Mouse (Mus musculus) erythroblast, embryonic 14.5 days (primary cell): ENCODE data around the gene Celf2. TPM values are rescaled to one million over a fixed set of nuclear protein-coding genes. Genes with fewer than 3 reads are reported as not detected.

Experiments
- H3K27me3 ChIP-seq: 2 replicates; pipeline ENCODE4 v1.6.1; 2012; ENCODE audit warnings: inconsistent platforms; ENCODE audit not compliant: control insufficient read depth
- H3K36me3 ChIP-seq: 2 replicates; pipeline ENCODE4 v1.6.1; 2012; ENCODE audit warnings: mild to moderate bottlenecking, inconsistent platforms; ENCODE audit not compliant: control insufficient read depth
- H3K4me1 ChIP-seq: 2 replicates; pipeline ENCODE4 v1.6.1; 2012; ENCODE audit warnings: inconsistent platforms; ENCODE audit not compliant: control insufficient read depth
- H3K4me3 ChIP-seq: replicated peaks from 2 replicates; pipeline ENCODE3; 2012; ENCODE audit warnings: moderate library complexity, mild to moderate bottlenecking, inconsistent platforms
- H3K9me3 ChIP-seq: 2 replicates; pipeline ENCODE4 v1.6.1; 2012; ENCODE audit warnings: low read length, inconsistent platforms, mixed read lengths; ENCODE audit not compliant: control insufficient read depth
- GATA1 ChIP-seq: IDR thresholded peaks from 2 replicates; pipeline ENCODE4 v1.6.1; 2012; ENCODE audit warnings: low read length, inconsistent platforms, mixed read lengths
- TAL1 ChIP-seq: IDR thresholded peaks from 3 replicates; pipeline ENCODE4 v1.6.1; 2012; ENCODE audit warnings: low read length, inconsistent platforms, mixed read lengths
- polyA plus RNA-seq: library from polyadenylated mRNA; stranded (reverse); fragments of >175 nt; gene quantifications from 2 replicates; pipeline ENCODE4 v1.2.3, GENCODE M21; 2012

The Celf2 gene
- polyA plus RNA-seq, 1 experiment: under 0.01 TPM

DNA sequence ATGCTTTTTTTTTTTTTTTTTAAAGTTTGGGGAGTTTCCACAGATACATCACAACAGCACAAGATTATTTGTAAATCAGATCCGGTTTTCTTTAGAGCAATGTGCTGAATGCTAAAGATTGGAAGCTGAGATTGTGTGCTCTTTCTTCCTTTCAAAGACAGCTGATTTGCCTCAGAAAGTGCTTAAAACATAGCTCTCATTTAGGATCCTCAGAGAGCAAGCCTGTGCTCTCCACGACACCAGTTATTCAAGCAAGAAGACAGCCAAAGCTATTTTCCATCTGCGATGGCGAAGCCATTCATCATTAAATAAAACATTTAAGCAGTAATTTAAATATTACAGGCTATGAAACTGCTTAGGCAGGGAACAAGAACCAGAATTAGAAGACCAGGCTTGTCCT, 463.8 kb downstream of the Celf2 start:
- H3K36me3 ChIP-seq: no peaks in the 10 kb centered on the region
- no peaks in the 10 kb centered on the region for H3K4me1 ChIP-seq
- no peak overlapping the region for H3K4me3 ChIP-seq
- no peaks in the 10 kb centered on the region for H3K27me3 ChIP-seq
- no peak for TF ChIP-seq GATA1
- no peak for TF ChIP-seq TAL1
- no peaks in the 10 kb centered on the region for H3K9me3 ChIP-seq

DNA sequence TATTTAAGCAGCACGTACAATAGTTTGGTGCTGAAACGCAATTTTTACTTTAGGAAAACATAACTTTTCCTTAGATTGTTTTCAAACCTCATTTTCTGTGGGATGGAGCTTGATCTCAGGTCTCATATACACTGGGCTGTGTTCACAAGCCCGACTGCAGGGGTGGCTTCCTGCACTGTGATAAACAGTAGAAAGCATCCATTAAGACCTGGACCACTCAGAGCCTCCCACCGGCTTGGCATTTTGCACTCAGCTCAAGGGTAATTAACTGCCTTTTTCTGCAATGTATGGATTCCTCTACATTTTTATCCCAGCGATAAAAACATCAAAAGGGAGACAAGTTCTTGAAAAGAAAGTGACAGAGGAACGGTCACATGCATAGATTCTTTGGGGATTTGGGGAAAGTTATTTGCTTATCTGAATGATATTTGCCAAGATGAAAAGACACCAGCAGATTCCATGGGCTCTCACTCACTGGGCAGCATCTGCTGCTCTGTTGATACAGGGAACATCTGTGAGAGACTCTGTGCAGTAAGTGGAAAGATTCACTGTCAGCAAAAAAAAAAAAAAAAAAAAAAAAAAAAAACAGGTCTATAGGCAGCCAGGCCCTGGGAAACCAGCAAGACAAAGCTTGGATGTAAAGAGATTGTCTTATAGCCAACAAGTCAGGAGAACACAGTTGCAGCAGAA, 465.4 kb downstream of the Celf2 start:
- H3K9me3 ChIP-seq: no peaks in the 10 kb centered on the region
- no peaks in the 10 kb centered on the region for H3K27me3 ChIP-seq
- no peaks in the 10 kb centered on the region for H3K36me3 ChIP-seq
- TF ChIP-seq GATA1 (no peak), TAL1 (no peak)
- no peak overlapping the region for H3K4me3 ChIP-seq
- H3K4me1 ChIP-seq: no peaks in the 10 kb centered on the region

DNA sequence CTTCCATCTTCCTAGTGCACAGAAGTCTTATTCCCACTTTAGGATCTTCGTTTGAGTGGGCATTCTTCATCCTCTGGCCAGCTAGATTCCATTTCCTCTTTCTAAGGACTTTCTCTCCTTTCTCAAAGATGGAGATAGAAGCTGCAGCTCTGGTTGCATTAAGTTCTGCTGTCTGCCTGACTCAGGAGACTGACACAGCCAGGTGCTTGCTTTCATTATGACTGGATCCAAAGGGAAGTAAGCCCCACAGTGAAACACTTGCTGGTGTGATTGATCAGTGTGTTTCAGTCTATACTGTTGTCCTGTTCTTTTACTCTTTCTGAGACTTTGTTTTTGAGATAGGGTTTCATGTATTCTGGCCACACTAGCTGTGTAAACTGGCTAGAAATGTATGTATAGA, 468.4 kb downstream of the Celf2 start:
- no peaks in the 10 kb centered on the region for H3K27me3 ChIP-seq
- H3K4me3 ChIP-seq: no peak overlapping the region
- no peaks in the 10 kb centered on the region for H3K36me3 ChIP-seq
- H3K4me1 ChIP-seq: no peaks in the 10 kb centered on the region
- no peak for TF ChIP-seq TAL1
- TF ChIP-seq GATA1: no peak
- H3K9me3 ChIP-seq: no peaks in the 10 kb centered on the region

DNA sequence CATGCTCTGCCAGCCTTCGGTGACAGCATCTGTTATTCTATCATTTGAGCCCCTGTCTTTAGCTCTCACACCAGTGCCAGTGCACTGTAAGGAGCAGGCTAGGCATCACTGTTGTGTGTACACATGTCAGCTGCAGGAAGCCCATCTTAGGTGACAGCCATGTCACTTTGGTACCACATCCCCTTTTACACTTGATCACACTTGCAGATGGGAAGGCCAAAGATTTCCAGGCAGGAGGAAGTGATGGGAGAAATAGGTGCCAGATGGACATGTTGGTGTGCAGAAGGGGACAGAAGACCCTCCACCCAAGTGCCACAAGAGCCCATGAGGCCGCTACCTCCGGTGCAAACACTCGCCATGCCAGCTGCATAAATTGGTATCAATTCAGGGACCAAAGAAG, 470.4 kb downstream of the Celf2 start:
- Histone ChIP-seq H3K9me3 (no peaks in the 10 kb centered on the region), H3K36me3 (no peaks in the 10 kb centered on the region)
- TF ChIP-seq TAL1 (no peak), GATA1 (no peak)

DNA sequence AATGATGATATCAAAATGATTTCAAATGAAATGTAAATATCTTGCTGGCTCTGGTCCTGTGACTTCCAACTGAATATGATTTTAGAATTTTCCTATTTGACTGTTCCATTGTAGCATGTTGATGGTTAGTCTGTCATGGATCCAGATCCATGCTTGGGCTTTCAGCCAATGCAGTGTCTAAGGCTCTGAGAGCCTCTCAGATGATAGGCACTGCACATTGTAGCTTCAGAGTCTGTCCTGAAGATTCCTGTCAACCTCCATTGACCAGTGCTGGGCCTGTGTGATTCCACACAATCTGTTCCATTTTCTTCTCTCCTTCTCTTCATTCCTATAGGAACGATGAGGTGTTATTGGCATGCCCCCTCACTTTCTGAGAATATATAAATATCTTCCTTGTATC, 478.0 kb downstream of the Celf2 start:
- Histone ChIP-seq H3K27me3 (no peaks in the 10 kb centered on the region), H3K4me3 (no peak overlapping the region), H3K4me1 (no peaks in the 10 kb centered on the region), H3K9me3 (no peaks in the 10 kb centered on the region), H3K36me3 (no peaks in the 10 kb centered on the region)
- no peak for TF ChIP-seq TAL1
- no peak for TF ChIP-seq GATA1

More for the DNA sequence above, 470.4 kb downstream of the Celf2 start:
- no peaks in the 10 kb centered on the region for H3K4me1 ChIP-seq
- no peak overlapping the region for H3K4me3 ChIP-seq
- H3K27me3 ChIP-seq: no peaks in the 10 kb centered on the region

DNA sequence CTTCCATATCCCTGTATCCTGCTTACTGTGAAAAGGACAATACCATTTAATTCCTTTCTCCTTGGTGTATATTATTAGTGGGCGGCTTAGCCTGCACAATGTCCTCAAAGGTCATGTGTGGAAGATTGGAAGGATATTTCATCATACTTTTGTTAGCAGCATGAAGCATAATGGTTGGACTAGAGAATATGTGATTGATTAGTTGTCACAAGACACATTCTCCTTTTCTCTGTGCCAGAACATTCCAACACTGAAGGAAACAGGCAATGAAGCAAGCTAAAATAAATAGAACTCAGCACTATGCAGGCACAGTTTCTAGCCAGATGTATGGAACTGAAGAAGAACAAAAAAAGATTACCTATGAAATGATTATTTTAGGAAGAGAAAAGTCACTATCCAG, 482.6 kb downstream of the Celf2 start:
- Histone ChIP-seq H3K4me1 (no peaks in the 10 kb centered on the region), H3K36me3 (no peaks in the 10 kb centered on the region)

DNA sequence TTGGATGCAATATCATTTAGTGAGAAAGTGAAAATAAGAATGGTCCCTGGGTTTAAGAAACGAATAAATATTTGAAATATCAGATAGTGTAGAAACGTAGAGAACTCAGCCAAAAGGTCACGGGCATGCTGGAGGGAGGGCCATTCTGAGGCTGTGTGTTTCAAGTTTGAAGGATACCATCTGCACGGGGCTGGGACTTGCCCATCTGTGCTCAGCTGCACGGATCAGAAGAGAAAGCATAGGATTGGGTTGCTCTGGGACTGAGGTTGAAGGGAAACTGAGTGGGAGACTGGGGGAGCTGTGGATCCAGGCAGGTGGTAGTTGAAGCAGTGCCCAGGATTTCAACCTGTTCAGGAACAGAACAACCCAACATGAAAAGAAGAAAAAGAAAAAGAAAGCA, 483.8 kb downstream of the Celf2 start:
- H3K4me1 ChIP-seq: no peaks in the 10 kb centered on the region

More for the DNA sequence above, 482.6 kb downstream of the Celf2 start:
- no peaks in the 10 kb centered on the region for H3K9me3 ChIP-seq
- H3K4me3 ChIP-seq: no peak overlapping the region
- no peak for TF ChIP-seq GATA1
- TF ChIP-seq TAL1: no peak
- H3K27me3 ChIP-seq: no peaks in the 10 kb centered on the region

DNA sequence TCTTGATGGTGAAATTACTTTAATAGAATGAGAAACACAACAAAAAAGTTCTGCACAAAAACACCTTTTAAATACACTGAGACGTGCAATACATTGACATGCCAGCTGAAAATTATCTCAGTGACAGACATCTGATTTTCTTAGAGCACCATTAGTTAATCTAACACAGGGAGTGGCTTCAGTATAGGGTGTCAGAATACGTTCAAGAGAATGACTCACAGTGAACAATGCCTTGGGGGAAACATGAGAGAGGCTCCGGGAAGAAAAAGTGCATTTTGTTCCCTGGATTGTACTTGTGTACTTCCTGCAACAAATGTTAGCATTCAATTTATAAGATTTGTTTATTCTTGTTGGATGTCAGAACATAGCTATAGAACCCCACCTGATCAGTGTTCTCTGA, 487.2 kb downstream of the Celf2 start:
- no peaks in the 10 kb centered on the region for H3K36me3 ChIP-seq
- H3K9me3 ChIP-seq: no peaks in the 10 kb centered on the region
- H3K27me3 ChIP-seq: no peaks in the 10 kb centered on the region
- no peaks in the 10 kb centered on the region for H3K4me1 ChIP-seq
- TF ChIP-seq GATA1: no peak
- no peak for TF ChIP-seq TAL1
- no peak overlapping the region for H3K4me3 ChIP-seq

More for the DNA sequence above, 483.8 kb downstream of the Celf2 start:
- TF ChIP-seq GATA1: no peak
- TF ChIP-seq TAL1: no peak
- Histone ChIP-seq H3K27me3 (no peaks in the 10 kb centered on the region), H3K9me3 (no peaks in the 10 kb centered on the region), H3K4me3 (no peak overlapping the region), H3K36me3 (no peaks in the 10 kb centered on the region)

DNA sequence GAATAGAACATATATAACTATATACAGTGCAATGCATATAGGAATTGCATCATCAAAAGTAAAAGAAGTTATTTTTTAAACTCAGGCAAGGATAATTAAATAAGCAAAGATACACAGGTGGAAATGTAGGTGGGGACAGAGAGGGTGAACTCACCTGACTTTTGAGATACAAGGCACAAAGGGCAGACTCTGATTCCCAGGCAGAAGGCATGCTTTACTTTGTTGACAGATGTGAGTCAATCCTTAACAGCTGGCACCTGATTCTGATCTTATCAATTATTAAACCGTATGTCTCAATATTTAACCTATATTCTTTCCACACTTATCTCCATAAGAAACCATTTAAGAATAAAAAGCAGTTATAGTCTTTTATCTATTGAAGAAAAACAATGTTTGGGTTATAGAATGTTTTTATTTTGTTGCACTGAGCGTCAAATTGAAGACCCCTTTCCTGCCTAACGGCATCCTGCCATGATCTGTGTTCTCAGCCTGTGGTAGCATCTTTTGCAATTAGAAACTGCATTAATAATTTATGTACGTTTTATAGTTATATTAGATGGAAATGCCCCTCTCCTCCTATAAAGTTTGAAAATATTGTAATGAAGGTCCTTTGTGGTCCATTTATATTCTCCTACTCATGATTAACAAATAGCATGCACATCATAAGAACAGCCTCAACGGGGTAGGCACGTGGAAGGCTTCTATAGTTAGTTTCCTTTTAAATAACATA, 491.8 kb downstream of the Celf2 start:
- H3K27me3 ChIP-seq: no peaks in the 10 kb centered on the region
- no peaks in the 10 kb centered on the region for H3K4me1 ChIP-seq
- H3K9me3 ChIP-seq: no peaks in the 10 kb centered on the region
- no peaks in the 10 kb centered on the region for H3K36me3 ChIP-seq
- no peak for TF ChIP-seq TAL1
- no peak for TF ChIP-seq GATA1
- no peak overlapping the region for H3K4me3 ChIP-seq

DNA sequence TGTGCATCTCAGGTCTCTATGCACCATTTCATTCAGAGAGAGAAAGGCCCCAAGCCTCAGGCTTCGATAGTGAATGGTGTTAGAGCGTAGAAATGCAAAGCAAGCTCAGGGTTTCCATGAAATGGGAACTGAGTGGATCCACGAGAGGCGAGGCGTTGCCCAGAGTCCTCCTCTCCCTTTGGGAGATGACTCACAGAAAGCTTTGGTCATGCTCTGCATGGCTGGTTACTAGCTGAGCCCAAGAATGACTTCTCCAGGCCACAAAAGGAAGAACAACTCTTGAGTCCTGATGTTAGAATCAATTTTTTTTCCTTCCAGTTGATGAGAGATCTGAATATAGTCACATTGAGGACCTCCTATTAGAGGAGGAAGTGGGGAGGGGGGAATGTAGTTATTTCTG, 496.2 kb downstream of the Celf2 start:
- H3K27me3 ChIP-seq: no peaks in the 10 kb centered on the region
- no peaks in the 10 kb centered on the region for H3K9me3 ChIP-seq
- no peak for TF ChIP-seq TAL1
- no peak for TF ChIP-seq GATA1
- no peak overlapping the region for H3K4me3 ChIP-seq
- H3K4me1 ChIP-seq: no peaks in the 10 kb centered on the region
- H3K36me3 ChIP-seq: no peaks in the 10 kb centered on the region
